Mouse (Mus musculus) cerebellum, adult 2 months (tissue): ENCODE measurements around the gene Snx22.

ENCODE experiments used
- CTCF ChIP-seq: fragments of 200-500 bp; IDR thresholded peaks from 2 replicates; pipeline ENCODE4 v1.5.1; 2011; ENCODE audit warnings: low read depth, mild to moderate bottlenecking, control low read depth, low read length, moderate library complexity, borderline replicate concordance; ENCODE audit not compliant: insufficient read depth
- POLR2A ChIP-seq: fragments of 200-500 bp; IDR thresholded peaks from 2 replicates; pipeline ENCODE4 v1.6.1; 2011; ENCODE audit warnings: low read length, control low read depth, borderline replicate concordance; ENCODE audit not compliant: insufficient read depth

GRCm38 (mm10) chr9:66081999-66082398 is 12.5 kb upstream of the Snx22 start:
- TF ChIP-seq CTCF (no peak), POLR2A (no peak)
